Mouse (Mus musculus) myocyte (in vitro differentiated cells): ENCODE measurements around the gene Ldb3. TPM values are rescaled to one million over a fixed set of nuclear protein-coding genes. Genes with fewer than 3 reads are reported as not detected.

Experiments
- H3K27me3 ChIP-seq: one replicate; pipeline ENCODE4 v1.6.1; 2011; ENCODE audit not compliant: control insufficient read depth, insufficient read depth, insufficient read length
- H3K36me3 ChIP-seq: one replicate; pipeline ENCODE4 v1.6.1; 2011; ENCODE audit not compliant: control insufficient read depth, insufficient read depth
- H3K4me2 ChIP-seq: one replicate; pipeline ENCODE4 v1.6.1; 2011; ENCODE audit warnings: low read depth, control low read depth
- H3K4me3 ChIP-seq: one replicate; pipeline ENCODE4 v1.5.1; 2011; ENCODE audit warnings: mild to moderate bottlenecking, control low read depth, moderate library complexity
- H3K79me2 ChIP-seq: one replicate; pipeline ENCODE4 v1.6.1; 2011; ENCODE audit not compliant: control insufficient read depth, insufficient read depth
- H3ac ChIP-seq: one replicate; pipeline ENCODE4 v1.6.1; 2011; ENCODE audit not compliant: control insufficient read depth, insufficient read length
- CEBPB ChIP-seq: IDR thresholded peaks from 2 replicates; pipeline ENCODE4 v1.6.1; 2011; ENCODE audit warnings: mild to moderate bottlenecking, moderate library complexity; ENCODE audit not compliant: poor library complexity, insufficient read depth, severe bottlenecking
- E2F4 ChIP-seq: IDR thresholded peaks from one replicate; pipeline ENCODE4 v1.6.1; 2011; ENCODE audit warnings: mild to moderate bottlenecking, control low read depth, moderate library complexity; ENCODE audit not compliant: insufficient read depth
- MAX ChIP-seq: IDR thresholded peaks from one replicate; pipeline ENCODE4 v1.6.1; 2011; ENCODE audit warnings: low read depth, mild to moderate bottlenecking, control low read depth
- MYOD1 ChIP-seq, 3 experiments: IDR thresholded peaks; one replicate each; pipeline ENCODE4 v1.6.1; 2011; ENCODE audit warnings: control low read depth in 2 of 3, low read depth in 2 of 3, mild to moderate bottlenecking in 2 of 3, moderate library complexity in 1 of 3; ENCODE audit not compliant: insufficient read length in 2 of 3, control insufficient read depth in 1 of 3
- MYOG ChIP-seq, 3 experiments: IDR thresholded peaks; one replicate each; pipeline ENCODE4 v1.6.1; 2011; ENCODE audit warnings: control low read depth in 2 of 3, low read depth in 2 of 3, mild to moderate bottlenecking in 2 of 3; ENCODE audit not compliant: insufficient read length in 2 of 3, control insufficient read depth in 1 of 3, insufficient read depth in 1 of 3
- POLR2A ChIP-seq: IDR thresholded peaks from one replicate; pipeline ENCODE4 v1.6.1; 2011; ENCODE audit warnings: low read depth, mild to moderate bottlenecking, control low read depth, moderate library complexity; ENCODE audit not compliant: insufficient read length
- POLR2AphosphoS2 ChIP-seq: IDR thresholded peaks from one replicate; pipeline ENCODE4 v1.6.1; 2011; ENCODE audit warnings: low read depth, control low read depth; ENCODE audit not compliant: insufficient read length
- REST ChIP-seq: IDR thresholded peaks from one replicate; pipeline ENCODE4 v1.6.1; 2011; ENCODE audit warnings: mild to moderate bottlenecking, control low read depth, moderate library complexity; ENCODE audit not compliant: insufficient read depth, insufficient read length
- SRF ChIP-seq: IDR thresholded peaks from one replicate; pipeline ENCODE4 v1.6.1; 2011; ENCODE audit warnings: low read depth; ENCODE audit not compliant: control insufficient read depth, insufficient read length
- TCF12 ChIP-seq: IDR thresholded peaks from one replicate; pipeline ENCODE4 v1.6.1; 2011; ENCODE audit warnings: mild to moderate bottlenecking, control low read depth; ENCODE audit not compliant: poor library complexity, insufficient read depth, severe bottlenecking
- TCF3 ChIP-seq: IDR thresholded peaks from one replicate; pipeline ENCODE4 v1.6.1; 2011; ENCODE audit warnings: low read depth, control low read depth; ENCODE audit not compliant: insufficient read length
- USF1 ChIP-seq: IDR thresholded peaks from one replicate; pipeline ENCODE4 v1.6.1; 2011; ENCODE audit warnings: low read depth, mild to moderate bottlenecking, control low read depth, moderate library complexity
- polyA plus RNA-seq: library from polyadenylated mRNA; unstranded; fragments of >200 nt; fragmentation: generic; extraction: Trizol; gene quantifications from one replicate; pipeline ENCODE4 v1.2.1, GENCODE M21; 2012; ENCODE audit warnings: missing spikeins

The Ldb3 gene
- polyA plus RNA-seq, 1 experiment = 83.9 TPM

GRCm38 (mm10) chr14:34616821-34617220 is 28.3 kb upstream of the Ldb3 start:
- TF ChIP-seq SRF (no peak), MYOG (IDR thresholded peaks at IDR 0.05; ENCODE audit: control insufficient read depth in 1 of 3, insufficient read depth in 1 of 3, insufficient read length in 2 of 3, low read depth in 2 of 3) (peak in 1 of 3 experiments; percentile 16)
- Histone ChIP-seq H3K4me2 (no peak overlapping the region), H3K79me2 (no peaks in the 10 kb centered on the region), H3K36me3 (no peaks in the 10 kb centered on the region), H3ac (no peak overlapping the region), H3K4me3 (no peak overlapping the region), H3K27me3 (peaks cover 6% of the 10 kb centered on the region)

- Histone ChIP-seq H3K36me3 (no peaks in the 10 kb centered on the region), H3K4me2 (no peak overlapping the region), H3ac (no peak overlapping the region), H3K4me3 (no peak overlapping the region), H3K27me3 (peaks cover 6% of the 10 kb centered on the region), H3K79me2 (no peaks in the 10 kb centered on the region)
- TF ChIP-seq MAX = no peak
- no peak for TF ChIP-seq TCF3
- TF ChIP-seq MYOG (IDR thresholded peaks at IDR 0.05; ENCODE audit: control insufficient read depth in 1 of 3, insufficient read depth in 1 of 3, insufficient read length in 2 of 3, low read depth in 2 of 3) = no peak
- TF ChIP-seq REST = no peak
- no peak for TF ChIP-seq E2F4
- no peak for TF ChIP-seq SRF
- no peak for TF ChIP-seq POLR2AphosphoS2
Observed at GRCm38 (mm10) chr14:34615625-34616024, 27.1 kb upstream of the Ldb3 start.

- no peaks in the 10 kb centered on the region for H3K36me3 ChIP-seq
- no peaks in the 10 kb centered on the region for H3K79me2 ChIP-seq
- H3K4me2 ChIP-seq = peak overlapping the region; percentile 42
- H3ac ChIP-seq = no peak overlapping the region
- H3K27me3 ChIP-seq = peaks cover 6% of the 10 kb centered on the region
- H3K4me3 ChIP-seq = no peak overlapping the region
- TF ChIP-seq E2F4 (no peak), POLR2AphosphoS2 (no peak), POLR2A (no peak), MYOD1 (IDR thresholded peaks at IDR 0.05; ENCODE audit: control insufficient read depth in 1 of 3, insufficient read length in 2 of 3, low read depth in 2 of 3) (no peak), USF1 (no peak), TCF3 (no peak), MAX (no peak), TCF12 (no peak), MYOG (IDR thresholded peaks at IDR 0.05; ENCODE audit: control insufficient read depth in 1 of 3, insufficient read depth in 1 of 3, insufficient read length in 2 of 3, low read depth in 2 of 3) (no peak), REST (no peak), CEBPB (no peak), SRF (no peak)
Observed at GRCm38 (mm10) chr14:34615082-34615481, 26.6 kb upstream of the Ldb3 start.

- no peaks in the 10 kb centered on the region for H3K79me2 ChIP-seq
Observed at GRCm38 (mm10) chr14:34614551-34614950, 26.1 kb upstream of the Ldb3 start.

GRCm38 (mm10) chr14:34613523-34613922 is 25.0 kb upstream of the Ldb3 start:
- TF ChIP-seq POLR2A (no peak), E2F4 (no peak), MYOD1 (IDR thresholded peaks at IDR 0.05; ENCODE audit: control insufficient read depth in 1 of 3, insufficient read length in 2 of 3, low read depth in 2 of 3) (no peak), MAX (no peak), SRF (no peak), USF1 (no peak), TCF12 (no peak), CEBPB (no peak), REST (no peak), POLR2AphosphoS2 (no peak), MYOG (IDR thresholded peaks at IDR 0.05; ENCODE audit: control insufficient read depth in 1 of 3, insufficient read depth in 1 of 3, insufficient read length in 2 of 3, low read depth in 2 of 3) (no peak), TCF3 (no peak)
- H3K27me3 ChIP-seq = peaks cover 6% of the 10 kb centered on the region
- no peaks in the 10 kb centered on the region for H3K79me2 ChIP-seq
- no peak overlapping the region for H3K4me3 ChIP-seq
- H3K36me3 ChIP-seq = no peaks in the 10 kb centered on the region
- H3K4me2 ChIP-seq = no peak overlapping the region
- H3ac ChIP-seq = no peak overlapping the region

More at GRCm38 (mm10) chr14:34614551-34614950, 26.1 kb upstream of the Ldb3 start:
- H3K4me3 ChIP-seq = no peak overlapping the region
- H3K27me3 ChIP-seq = peaks cover 6% of the 10 kb centered on the region
- no peak overlapping the region for H3K4me2 ChIP-seq
- no peaks in the 10 kb centered on the region for H3K36me3 ChIP-seq
- no peak for TF ChIP-seq MAX
- TF ChIP-seq TCF12 = no peak
- TF ChIP-seq USF1 = no peak
- H3ac ChIP-seq = no peak overlapping the region
